Mouse (Mus musculus) brain, embryonic 14.5 days (tissue): Measurements from ENCODE around the gene Ddias. TPM values are rescaled to one million over a fixed set of nuclear protein-coding genes. Genes with fewer than 3 reads are reported as not detected.
A peak's percentile ranks its signal among the peaks of the same experiment; 100 is the strongest.

Experiments used
- DNase-seq: peaks from one replicate; pipeline ENCODE4 v3.0.0-alpha.2; 2011; ENCODE audit warnings: low read depth
- CTCF ChIP-seq: fragments of 200-500 bp; IDR thresholded peaks from 2 replicates; pipeline ENCODE4 v1.5.1; 2012; ENCODE audit warnings: inconsistent platforms, mild to moderate bottlenecking, moderate library complexity, borderline replicate concordance; ENCODE audit not compliant: insufficient read depth, insufficient read length; ENCODE audit errors: extremely low read depth
- POLR2A ChIP-seq: fragments of 200-500 bp; IDR thresholded peaks from 2 replicates; pipeline ENCODE4 v1.6.1; 2012; ENCODE audit warnings: mild to moderate bottlenecking, inconsistent platforms, borderline replicate concordance; ENCODE audit not compliant: poor library complexity, insufficient read depth, insufficient read length, severe bottlenecking; ENCODE audit errors: extremely low read depth
- polyA plus RNA-seq: library from polyadenylated mRNA; depleted of rRNA; stranded (reverse); fragments of >200 nt; gene quantifications from 2 replicates; pipeline ENCODE4 v1.2.3, GENCODE M21; 2012

Ddias gene
- polyA plus RNA-seq, 1 experiment, result 2.6 TPM

DNA sequence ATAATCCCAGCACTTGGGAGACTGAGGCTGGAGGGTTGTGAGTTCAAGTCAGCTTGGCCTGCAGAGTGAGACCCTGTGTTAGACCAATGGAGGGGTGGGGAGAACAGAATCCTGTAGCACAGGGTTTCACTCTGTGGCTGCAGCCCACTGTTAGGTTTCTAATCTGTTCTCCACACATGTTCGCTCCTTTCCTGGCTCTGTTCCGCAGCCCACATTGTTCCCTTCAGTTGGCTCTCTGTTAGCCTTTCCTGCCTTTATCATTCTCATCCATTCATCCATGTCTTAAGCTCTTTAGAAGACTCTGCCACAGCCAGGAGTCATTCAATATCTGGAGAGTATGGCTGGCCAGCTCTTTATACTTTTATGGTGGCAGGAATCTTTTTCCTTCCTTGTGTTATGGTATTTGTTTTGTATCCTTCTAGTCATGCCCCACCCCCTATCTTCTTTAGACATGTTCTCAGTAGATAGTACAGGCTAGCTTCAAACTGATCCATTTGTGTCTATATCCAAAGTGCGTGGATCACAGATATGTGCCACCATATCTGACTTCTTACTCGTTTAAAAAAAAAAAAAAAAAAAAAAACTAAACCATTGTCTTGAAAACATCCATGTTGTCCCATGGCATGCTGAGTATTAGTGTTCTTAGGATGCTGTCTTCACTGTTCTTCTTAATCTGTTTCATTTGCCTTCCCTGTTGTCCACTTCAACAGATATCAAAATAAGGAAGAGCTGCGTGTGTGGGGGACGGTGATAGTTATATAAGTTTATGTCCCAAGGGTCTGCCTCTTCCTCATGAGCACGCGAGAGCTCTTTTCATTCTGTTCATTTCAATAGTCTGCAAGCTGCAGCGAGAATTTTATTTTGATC is 10.0 kb upstream of the Ddias start:
- no peak for DNase-seq
- TF ChIP-seq CTCF (no peak), POLR2A (no peak)

DNA sequence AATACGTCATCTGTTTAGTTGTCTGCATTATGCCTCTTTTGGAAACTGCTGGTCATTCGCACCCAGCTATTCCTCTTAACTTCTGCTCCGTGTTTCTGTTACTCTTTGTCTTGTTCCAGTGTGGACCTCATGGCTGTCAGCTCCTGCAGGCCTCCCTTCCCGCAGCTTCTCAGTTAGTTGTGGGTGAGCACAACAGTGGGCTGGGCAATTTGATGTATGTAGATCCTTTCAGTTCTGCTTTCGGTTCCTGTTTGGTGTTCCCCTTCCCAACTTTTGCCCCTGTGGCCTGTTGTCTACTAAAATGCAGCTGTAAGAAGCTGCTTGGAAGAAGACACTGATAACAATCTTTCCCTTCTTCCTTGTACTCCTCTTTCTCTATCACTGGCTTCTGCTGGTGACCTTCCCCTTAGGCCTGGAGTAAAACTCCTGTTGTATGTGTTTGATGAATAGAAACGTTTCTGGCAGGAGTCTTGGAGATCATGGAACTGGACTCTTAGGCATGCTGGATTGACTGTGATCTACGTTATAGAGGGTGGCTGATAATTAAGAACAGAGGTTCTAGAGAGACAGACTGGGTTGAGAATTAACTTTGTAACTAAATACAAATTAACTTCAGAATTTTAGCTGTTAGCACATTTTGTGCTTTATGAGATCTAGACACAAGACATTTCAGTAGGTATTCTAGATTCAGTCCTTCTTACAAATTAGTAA is 4.7 kb upstream of the Ddias start:
- TF ChIP-seq POLR2A, result no peak
- no peak for TF ChIP-seq CTCF
- DNase-seq, result no peak

DNA sequence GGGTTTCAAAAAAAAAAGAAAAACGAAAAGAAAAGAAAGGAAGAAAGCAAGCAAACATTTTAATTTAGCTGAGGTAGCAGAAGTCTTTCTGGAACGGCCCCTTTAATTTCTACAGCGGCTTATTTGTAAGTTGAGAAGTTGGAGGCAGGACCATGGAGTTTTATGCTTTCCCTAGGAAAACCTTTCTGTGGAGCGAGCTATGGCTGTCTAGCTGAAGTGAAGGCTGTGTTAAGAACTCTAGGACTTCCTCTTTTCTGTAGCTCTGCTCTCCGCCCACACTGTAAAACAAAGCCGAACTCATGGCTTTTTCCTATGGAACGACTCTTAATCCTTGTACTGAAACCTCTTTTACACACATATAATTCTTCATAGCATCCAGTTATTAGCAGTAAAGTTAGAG is 2.5 kb upstream of the Ddias start:
- no peak for TF ChIP-seq CTCF
- no peak for TF ChIP-seq POLR2A
- peak; percentile 34 for DNase-seq

DNA sequence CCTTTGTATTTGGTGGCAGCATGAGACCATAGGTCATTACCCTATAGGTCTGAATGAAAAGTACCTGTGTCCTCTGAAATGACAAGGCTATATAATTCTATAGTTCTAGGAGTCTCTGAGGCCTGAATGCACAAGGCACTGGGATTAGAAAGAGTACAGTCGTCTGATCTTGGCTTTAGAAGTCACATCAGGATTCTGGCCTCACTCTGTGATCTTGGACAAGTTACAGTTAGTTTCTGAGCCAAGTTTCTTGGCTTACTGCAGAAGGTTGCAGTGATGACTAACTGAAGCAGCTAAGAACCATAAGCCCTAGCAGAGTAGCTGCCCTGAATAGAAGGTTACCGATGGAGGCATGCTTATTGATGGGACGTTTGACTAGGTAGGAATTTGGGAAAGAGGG is 2.0 kb upstream of the Ddias start:
- no peak for TF ChIP-seq POLR2A
- TF ChIP-seq CTCF, result no peak
- DNase-seq, result peak; percentile 29

DNA sequence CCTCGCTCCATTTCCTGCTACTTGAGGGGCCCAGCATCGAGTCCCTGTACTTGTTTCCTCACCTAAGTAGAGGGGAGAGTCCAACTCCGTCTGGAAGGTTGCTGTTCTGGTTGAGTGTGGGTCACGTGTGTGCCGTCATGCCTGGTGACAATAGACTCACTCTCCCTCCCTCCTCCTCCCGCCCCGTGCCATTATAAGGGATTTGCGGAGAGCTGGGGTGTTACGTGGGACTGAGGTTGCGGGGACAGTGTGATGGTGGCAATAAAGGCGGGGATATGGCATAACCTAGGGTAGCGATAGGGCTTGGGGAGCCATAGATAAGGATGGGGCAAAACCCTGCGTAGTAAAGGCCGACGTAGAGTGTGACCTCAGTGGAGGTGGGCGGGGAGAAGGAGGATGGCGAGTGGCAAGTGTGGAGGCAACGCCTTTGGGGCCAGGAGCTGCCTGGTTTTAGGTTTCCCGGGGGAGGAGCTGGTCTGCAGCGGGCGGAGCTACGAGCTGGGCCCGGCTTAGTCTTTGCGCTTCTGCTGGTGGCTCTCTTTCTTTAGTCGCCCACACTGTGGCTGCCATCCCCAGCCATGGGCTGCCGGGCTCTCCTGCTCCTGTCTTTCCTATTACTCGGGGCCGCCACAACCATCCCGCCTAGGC is 838 bp upstream of the Ddias start:
- TF ChIP-seq POLR2A (peak; percentile 68; the same call in 1 of the 2 replicates), CTCF (no peak)
- DNase-seq, result peak; percentile 97

DNA sequence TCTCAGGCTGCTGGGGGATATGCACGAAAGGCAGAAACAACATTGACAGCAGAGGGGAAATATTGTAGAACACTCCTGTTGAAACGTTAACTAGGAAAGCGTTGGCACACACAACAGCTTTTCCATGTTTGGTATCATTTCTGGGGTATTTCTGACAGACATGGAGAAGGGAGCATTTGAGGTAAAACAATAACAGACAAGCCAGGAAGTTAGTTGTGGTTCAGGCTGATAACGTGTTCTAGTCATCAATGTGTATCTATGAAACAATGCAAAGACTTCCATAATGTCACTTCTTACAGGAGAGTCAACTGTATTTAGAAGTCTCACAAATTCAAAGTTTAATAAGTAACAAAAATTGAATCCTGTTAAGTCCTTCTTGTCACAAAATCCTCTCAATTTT is 2.5 kb downstream of the Ddias start:
- DNase-seq, result no peak
- no peak for TF ChIP-seq POLR2A
- no peak for TF ChIP-seq CTCF

DNA sequence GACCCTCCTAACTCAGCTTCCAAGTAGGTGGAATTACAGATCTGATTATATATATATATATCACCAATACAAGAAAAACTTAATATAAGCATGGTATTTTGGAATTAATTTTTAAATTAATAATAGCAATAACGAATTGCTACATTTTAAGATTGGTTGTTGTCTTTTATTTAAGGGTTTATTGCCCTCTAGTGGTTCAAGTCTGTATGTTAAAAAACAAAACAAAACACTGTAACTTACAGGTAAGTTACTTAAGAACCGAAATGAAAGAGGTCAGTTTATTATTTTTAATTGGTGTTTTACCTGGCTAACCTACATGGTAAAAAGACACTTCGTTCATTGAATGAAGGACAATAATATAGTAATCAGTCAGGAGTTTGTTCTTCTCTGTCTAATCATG is 3.9 kb downstream of the Ddias start:
- no peak for TF ChIP-seq POLR2A
- TF ChIP-seq CTCF, result 0 out of 2 replicates have a peak, but pooled peaks have one; percentile 1
- DNase-seq, result peak; percentile 66

DNA sequence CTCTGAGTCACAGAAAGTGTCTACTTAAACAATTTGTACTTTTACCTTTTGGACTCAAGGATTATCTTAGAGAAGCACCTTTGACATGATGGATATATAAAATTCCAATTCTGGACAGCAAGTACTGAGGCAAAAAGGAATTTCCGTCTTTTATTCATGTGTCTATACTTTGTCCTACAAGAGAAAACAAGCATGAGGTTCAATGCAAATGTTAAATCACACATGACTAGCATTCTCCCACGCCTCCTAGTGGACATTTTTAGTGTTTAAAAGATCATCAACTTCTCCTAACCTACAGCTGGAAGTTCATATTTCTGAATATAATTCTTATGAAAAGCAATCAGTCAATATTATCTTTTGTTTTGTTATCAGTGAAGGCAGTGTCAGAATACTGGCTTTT is 7.5 kb downstream of the Ddias start:
- no peak for TF ChIP-seq POLR2A
- no peak for TF ChIP-seq CTCF
- DNase-seq, result peak; percentile 82

DNA sequence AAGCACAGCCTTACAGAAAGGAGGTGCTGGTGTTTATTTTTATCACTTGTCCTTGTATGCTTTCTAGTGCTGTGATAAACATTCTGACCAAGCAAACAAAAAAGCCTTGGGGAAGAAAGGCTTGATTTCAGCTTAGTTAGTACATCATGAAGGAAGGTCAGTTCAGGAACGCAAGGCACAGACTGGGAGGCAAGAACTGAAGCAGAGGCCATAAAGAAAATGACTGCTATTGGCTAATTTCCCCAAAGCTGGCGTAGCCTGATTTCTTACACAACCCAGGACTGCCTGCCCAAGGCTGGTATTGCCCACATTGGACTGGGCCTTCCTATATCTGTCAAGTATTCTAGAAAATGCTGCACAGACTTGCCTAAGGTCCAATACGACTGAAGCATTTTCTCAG is 25.8 kb downstream of the Ddias start:
- TF ChIP-seq CTCF (no peak), POLR2A (no peak)

DNA sequence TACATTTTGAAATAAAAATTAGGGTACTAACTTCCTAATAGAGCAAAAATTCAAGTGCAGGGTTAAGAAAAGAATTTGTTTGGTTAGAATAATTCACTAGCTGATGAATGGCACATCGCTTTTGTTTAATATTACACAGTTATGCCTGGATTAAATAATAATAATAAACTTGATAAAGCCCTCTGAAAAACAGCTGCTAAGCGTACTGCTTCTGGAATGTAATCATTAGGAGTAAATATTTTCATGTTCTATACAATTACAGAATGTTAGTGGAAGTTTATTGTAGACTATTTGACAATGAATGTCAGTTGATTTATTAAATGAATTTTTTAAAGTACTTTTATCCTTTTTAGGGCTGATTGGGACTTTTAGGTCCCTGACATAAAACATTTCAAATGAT is 31.8 kb downstream of the Ddias start:
- DNase-seq, result no peak
- TF ChIP-seq POLR2A, result no peak
- TF ChIP-seq CTCF, result no peak

More for the DNA sequence above, 25.8 kb downstream of the Ddias start:
- DNase-seq, result no peak

DNA sequence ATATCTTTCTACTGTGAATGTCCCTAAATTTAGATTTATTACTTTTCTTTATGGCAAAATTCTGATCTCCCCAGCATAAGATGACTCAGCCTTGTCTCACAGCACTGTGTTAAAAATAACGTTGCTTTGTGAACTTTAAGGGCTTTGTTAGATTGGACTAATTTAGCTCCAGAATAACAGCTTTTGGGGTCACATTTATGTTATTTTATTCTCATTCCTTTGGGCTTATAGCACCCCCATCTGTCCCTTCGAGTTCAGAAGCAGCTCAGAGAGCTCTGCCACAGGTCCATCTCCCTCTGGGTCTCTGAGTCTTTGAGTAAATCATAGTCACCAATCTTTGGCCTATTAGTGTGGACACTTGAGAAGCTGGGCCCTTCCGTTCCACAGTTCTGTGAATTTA is 36.1 kb downstream of the Ddias start:
- TF ChIP-seq POLR2A (no peak), CTCF (no peak)
- no peak for DNase-seq

DNA sequence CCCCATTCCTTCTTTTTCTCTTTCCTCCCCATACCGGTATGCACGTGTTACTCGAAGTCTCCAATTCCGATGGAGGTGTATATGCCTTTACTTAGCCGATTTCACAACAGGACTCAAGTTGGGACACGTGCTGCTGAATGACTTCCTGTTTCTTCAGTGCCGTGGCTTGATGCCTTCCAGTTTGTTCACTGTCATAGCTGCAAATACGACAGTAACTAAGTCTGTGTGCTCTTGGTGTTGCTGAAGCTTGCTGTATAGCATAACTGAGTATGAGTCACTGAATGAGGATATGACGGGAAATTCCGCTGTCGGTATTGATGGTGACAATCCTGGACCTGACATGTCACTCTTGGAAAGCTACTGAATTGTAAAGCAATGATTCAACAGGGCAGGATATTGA is 36.8 kb downstream of the Ddias start:
- no peak for TF ChIP-seq CTCF
- no peak for TF ChIP-seq POLR2A
- DNase-seq, result no peak

DNA sequence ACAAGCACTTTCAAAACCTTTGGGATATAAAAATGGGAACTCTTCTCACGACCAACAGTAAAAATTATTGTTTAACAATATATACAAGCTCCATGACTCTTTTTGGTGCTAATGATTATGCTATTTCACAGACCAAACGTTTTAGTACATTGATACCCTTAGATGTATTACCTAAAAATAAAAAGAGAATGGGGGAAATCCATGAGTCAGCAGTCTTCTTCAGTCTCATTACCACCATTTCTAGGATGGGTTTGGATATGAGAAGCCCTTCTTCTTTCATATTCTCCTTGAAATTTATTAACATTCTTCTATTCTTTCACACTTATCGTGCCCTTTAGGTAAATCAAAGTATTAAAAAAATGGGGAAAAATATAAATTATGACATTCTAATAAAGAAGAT is 37.6 kb downstream of the Ddias start:
- no peak for TF ChIP-seq CTCF
- no peak for TF ChIP-seq POLR2A

More for the DNA sequence above, 37.6 kb downstream of the Ddias start:
- DNase-seq, result no peak
